Mouse (Mus musculus) hindbrain, embryonic 16.5 days (tissue): ENCODE data around the gene Lamp2. TPM values are rescaled to one million over a fixed set of nuclear protein-coding genes. Genes with fewer than 3 reads are reported as not detected.
"Not testable (repeated sequence)": the region's sequence is repeated elsewhere in the genome, so short reads cannot be mapped to it uniquely, and the experiment has no call there.

ENCODE experiments used
- ATAC-seq: fragments of 200-750 bp; cut with Nextera tagmentation; 2 replicates; pipeline ENCODE4 v1.8.0; 2017; ENCODE audit warnings: moderate TSS enrichment, moderate library complexity
- H3K27ac ChIP-seq: fragments of 300-500 bp; sonication (generic); 2 replicates; pipeline ENCODE4 v1.5.1; 2014; ENCODE audit warnings: low read depth, mild to moderate bottlenecking, control low read depth, low read length, moderate library complexity
- H3K27me3 ChIP-seq: fragments of 300-500 bp; sonication (generic); replicated peaks from 2 replicates; pipeline ENCODE4 v1.6.1; 2014; ENCODE audit warnings: low read length; ENCODE audit not compliant: control insufficient read depth, insufficient read depth
- H3K36me3 ChIP-seq: fragments of 300-500 bp; sonication (generic); 2 replicates; pipeline ENCODE4 v1.6.1; 2014; ENCODE audit warnings: mild to moderate bottlenecking, low read length, moderate library complexity, mixed read lengths; ENCODE audit not compliant: control insufficient read depth, insufficient read depth
- H3K4me1 ChIP-seq: fragments of 300-500 bp; sonication (generic); 2 replicates; pipeline ENCODE4 v1.6.1; 2014; ENCODE audit warnings: low read depth, low read length; ENCODE audit not compliant: control insufficient read depth, insufficient read depth
- H3K4me2 ChIP-seq: fragments of 300-500 bp; sonication (generic); 2 replicates; pipeline ENCODE4 v1.6.1; 2014; ENCODE audit warnings: mild to moderate bottlenecking, low read length, control low read depth, moderate library complexity
- H3K4me3 ChIP-seq: fragments of 300-500 bp; sonication (generic); 2 replicates; pipeline ENCODE4 v1.5.1; 2014; ENCODE audit warnings: mild to moderate bottlenecking, low read length, control low read depth, moderate library complexity
- H3K9ac ChIP-seq: fragments of 300-500 bp; sonication (generic); 2 replicates; pipeline ENCODE4 v1.6.1; 2014; ENCODE audit warnings: low read depth, mild to moderate bottlenecking, control low read depth, low read length, moderate library complexity
- H3K9me3 ChIP-seq: fragments of 300-500 bp; sonication (generic); 2 replicates; pipeline ENCODE4 v1.6.1; 2014; ENCODE audit warnings: mild to moderate bottlenecking, low read length, moderate library complexity; ENCODE audit not compliant: control insufficient read depth
- WGBS: fragments of 180-500 bp; shearing (Covaris S2); extraction: QIAGEN DNeasy Blood & Tissue Kit; methylation state at CpG from one replicate; pipeline ENCODE4 v1.1.7; 2014; 5-methylcytosine and 5-hydroxymethylcytosine counted together
- polyA plus RNA-seq: library from polyadenylated mRNA; unstranded; fragments of >200 nt; fragmentation: Nextera tagmentation; extraction: Ambion mirVana; gene quantifications from 2 replicates; pipeline ENCODE4 v1.2.1, GENCODE M21; 2015

The Lamp2 gene
- polyA plus RNA-seq, 1 experiment from 2014 or later: 63.7 TPM

DNA sequence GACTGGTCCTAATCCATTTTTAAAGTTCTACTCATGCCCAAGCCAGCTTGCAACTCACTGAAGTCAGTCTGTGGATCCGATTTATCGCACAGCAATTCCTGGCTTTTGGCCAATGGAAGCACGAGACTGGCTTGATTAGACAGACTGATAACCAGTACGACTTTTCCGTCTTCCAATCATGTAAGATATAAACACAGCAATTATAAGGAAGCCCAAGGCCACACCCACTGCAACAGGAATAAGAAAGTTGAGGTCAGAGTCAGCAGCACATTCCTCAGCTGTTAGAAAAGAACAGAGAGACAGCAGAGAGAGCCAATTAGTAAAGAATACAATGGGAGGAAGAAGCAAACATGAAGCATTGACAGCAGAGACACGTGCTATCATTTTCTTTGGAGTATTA, 54.2 kb downstream of the Lamp2 start:
- Histone ChIP-seq H3K4me1 (no peaks in the 10 kb centered on the region), H3K36me3 (no peaks in the 10 kb centered on the region), H3K9me3 (no peaks in the 10 kb centered on the region), H3K27ac (no peak overlapping the region), H3K27me3 (no peaks in the 10 kb centered on the region), H3K9ac (no peak overlapping the region), H3K4me2 (no peak overlapping the region), H3K4me3 (no peak overlapping the region)
- WGBS: 57% methylated on average over 6 of the region's 6 CpGs
- no peak for ATAC-seq

DNA sequence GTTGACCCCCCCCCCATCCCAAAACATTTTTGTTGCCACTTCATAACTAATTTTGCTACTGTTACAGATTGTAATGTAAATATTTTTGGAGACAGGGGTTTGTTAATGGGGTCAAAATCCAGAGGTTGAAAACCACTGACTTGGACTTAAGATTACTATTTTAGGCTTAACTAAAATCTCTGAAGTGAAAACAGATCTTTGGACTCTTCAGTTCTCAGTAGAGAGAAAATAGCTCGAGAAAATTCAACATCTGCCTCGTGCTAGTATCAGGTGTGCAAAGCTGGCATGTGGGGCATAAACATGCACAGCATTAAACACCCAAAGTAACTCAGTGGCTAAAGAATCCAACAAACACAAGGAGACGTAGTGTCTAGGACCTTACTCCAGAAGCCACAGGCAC, 55.6 kb downstream of the Lamp2 start:
- ATAC-seq: no peak
- no peaks in the 10 kb centered on the region for H3K36me3 ChIP-seq
- WGBS: 78% methylated on average over 3 of the region's 3 CpGs

DNA sequence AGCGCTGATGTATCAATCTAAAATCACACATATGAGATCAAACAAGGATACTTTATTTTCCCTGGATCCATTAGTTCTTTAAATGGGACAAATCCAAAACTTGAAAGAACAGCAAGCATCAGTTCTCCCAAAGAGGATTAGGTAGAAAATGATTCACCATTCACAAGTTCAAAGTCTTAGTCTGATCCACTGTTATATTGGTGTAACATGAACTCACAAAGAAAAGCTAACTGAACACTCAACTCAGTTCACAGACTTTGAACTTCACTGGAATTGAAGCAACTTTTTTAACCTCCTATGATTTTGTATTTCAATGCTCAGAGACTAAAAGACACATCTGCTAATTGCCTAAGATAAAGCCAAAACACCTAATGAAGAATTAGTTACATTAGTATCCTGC, 56.6 kb downstream of the Lamp2 start:
- H3K9me3 ChIP-seq: no peaks in the 10 kb centered on the region

More for the DNA sequence above, 55.6 kb downstream of the Lamp2 start:
- H3K9ac ChIP-seq: no peak overlapping the region
- no peaks in the 10 kb centered on the region for H3K4me1 ChIP-seq
- H3K4me2 ChIP-seq: no peak overlapping the region
- H3K27ac ChIP-seq: no peak overlapping the region
- H3K4me3 ChIP-seq: no peak overlapping the region
- no peaks in the 10 kb centered on the region for H3K9me3 ChIP-seq
- no peaks in the 10 kb centered on the region for H3K27me3 ChIP-seq

DNA sequence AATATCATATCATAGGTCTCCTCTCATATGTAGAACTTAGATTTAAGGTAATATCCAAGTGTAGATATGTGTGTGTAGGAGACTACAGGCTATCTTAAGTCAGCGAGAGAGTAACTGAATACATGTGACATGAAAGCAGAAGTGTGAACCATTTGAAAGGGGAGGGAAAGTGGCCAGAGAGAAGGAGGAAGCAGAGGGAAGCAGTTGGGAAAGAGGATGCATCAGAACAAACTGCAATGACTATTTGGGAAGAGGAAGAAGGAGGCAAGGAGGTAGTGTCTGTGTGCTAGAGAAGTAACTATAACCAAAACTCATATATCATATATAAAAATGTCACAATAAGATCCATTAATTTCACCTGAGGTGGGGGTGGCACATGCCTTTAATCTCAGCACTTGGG, 83.1 kb downstream of the Lamp2 start:
- not testable (repeated sequence) for H3K27ac ChIP-seq
- 83% methylated on average over 1 of the region's 1 CpGs for WGBS

More for the DNA sequence above, 56.6 kb downstream of the Lamp2 start:
- no peaks in the 10 kb centered on the region for H3K36me3 ChIP-seq
- 100% methylated on average over 1 of the region's 1 CpGs for WGBS
- H3K4me1 ChIP-seq: no peaks in the 10 kb centered on the region
- no peak for ATAC-seq
- no peak overlapping the region for H3K27ac ChIP-seq
- no peak overlapping the region for H3K4me2 ChIP-seq
- H3K27me3 ChIP-seq: no peaks in the 10 kb centered on the region
- H3K9ac ChIP-seq: no peak overlapping the region
- no peak overlapping the region for H3K4me3 ChIP-seq

DNA sequence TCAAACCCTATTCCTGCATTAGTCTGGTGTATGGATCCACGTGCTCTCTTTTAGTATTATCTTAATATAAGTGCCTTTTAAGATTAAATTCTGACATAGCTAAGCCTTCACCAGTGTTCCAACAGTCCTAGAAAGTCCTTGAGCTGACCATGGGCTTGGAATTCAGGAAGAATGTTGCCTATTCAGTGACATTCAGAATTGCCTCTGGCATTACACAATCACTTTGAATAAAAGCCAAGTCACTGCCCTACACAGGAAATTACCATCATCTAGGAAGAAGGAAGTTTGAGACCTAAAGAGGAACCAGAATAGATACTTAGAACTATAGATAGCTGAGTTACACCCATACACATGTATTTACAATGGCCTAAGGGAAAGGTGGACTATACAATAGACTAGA, 91.6 kb downstream of the Lamp2 start:
- not testable (repeated sequence) for H3K4me3 ChIP-seq, H3K4me2 ChIP-seq, H3K4me1 ChIP-seq, H3K9me3 ChIP-seq, ATAC-seq, H3K27me3 ChIP-seq, H3K27ac ChIP-seq, H3K36me3 ChIP-seq, H3K9ac ChIP-seq
- 48% methylated on average over 1 of the region's 1 CpGs for WGBS

More for the DNA sequence above, 83.1 kb downstream of the Lamp2 start:
- not testable (repeated sequence) for H3K4me1 ChIP-seq, ATAC-seq, H3K9me3 ChIP-seq, H3K4me3 ChIP-seq, H3K27me3 ChIP-seq, H3K9ac ChIP-seq, H3K36me3 ChIP-seq, H3K4me2 ChIP-seq

DNA sequence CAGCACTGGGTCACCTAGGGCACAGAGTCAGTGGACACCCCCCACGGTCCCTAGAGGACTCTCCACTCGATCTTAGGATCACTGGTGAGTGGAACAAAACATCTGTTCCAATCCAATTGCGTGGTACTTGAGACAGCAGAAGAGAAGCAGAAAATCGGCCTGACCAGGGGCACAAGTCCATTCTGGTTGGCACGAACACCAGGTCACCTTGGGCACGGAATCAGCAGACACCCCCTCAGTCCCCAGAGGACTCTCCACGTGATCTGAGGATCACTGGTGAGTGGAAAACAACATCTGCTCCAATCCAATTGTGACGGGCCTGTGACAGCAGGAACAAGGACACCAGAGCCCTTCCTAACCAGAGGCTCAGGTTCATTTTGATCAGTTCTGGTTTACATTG, 94.2 kb downstream of the Lamp2 start:
- Histone ChIP-seq H3K9ac (no peak overlapping the region), H3K9me3 (no peaks in the 10 kb centered on the region), H3K27me3 (no peaks in the 10 kb centered on the region), H3K4me1 (no peaks in the 10 kb centered on the region), H3K4me3 (no peak overlapping the region), H3K36me3 (no peaks in the 10 kb centered on the region), H3K4me2 (no peak overlapping the region), H3K27ac (no peak overlapping the region)
- no peak for ATAC-seq
- WGBS: 78% methylated on average over 8 of the region's 8 CpGs

Other genes with a start within 250 kb of the Lamp2 start
- gene Tmem255a, start 204.0 kb downstream of the Lamp2 start, polyA plus RNA-seq: 39.9 and 43.4 TPM in 2 replicates
- 0.06 and 1.7 TPM in 2 replicates for gene Atp1b4, start 140.3 kb downstream of the Lamp2 start, polyA plus RNA-seq
- 15.1 and 18.3 TPM in 2 replicates for gene Cul4b, start 119.7 kb upstream of the Lamp2 start, polyA plus RNA-seq
- gene Mcts1, start 144.1 kb upstream of the Lamp2 start, polyA plus RNA-seq: 173 and 181 TPM in 2 replicates
- 32.2 and 35.3 TPM in 2 replicates for gene C1galt1c1, start 178.6 kb upstream of the Lamp2 start, polyA plus RNA-seq